Mouse (Mus musculus) kidney, embryonic 15.5 days (tissue): ENCODE measurements around the gene Sowahd. TPM values are rescaled to one million over a fixed set of nuclear protein-coding genes. Genes with fewer than 3 reads are reported as not detected.

Experiments
- ATAC-seq: fragments of 200-750 bp; cut with Nextera tagmentation; replicated peaks from 2 replicates; pipeline ENCODE4 v1.8.0; 2017; ENCODE audit warnings: moderate TSS enrichment; ENCODE audit not compliant: low FRiP score
- H3K27ac ChIP-seq: fragments of 300-500 bp; sonication (generic); 2 replicates; pipeline ENCODE4 v1.5.1; 2015; ENCODE audit warnings: mild to moderate bottlenecking, inconsistent platforms
- H3K27me3 ChIP-seq: fragments of 300-500 bp; sonication (generic); 2 replicates; pipeline ENCODE4 v1.6.1; 2015; ENCODE audit warnings: inconsistent platforms
- H3K36me3 ChIP-seq: fragments of 300-500 bp; sonication (generic); 2 replicates; pipeline ENCODE4 v1.6.1; 2015; ENCODE audit warnings: inconsistent platforms
- H3K4me1 ChIP-seq: fragments of 300-500 bp; sonication (generic); 2 replicates; pipeline ENCODE4 v1.6.1; 2015; ENCODE audit warnings: inconsistent platforms
- H3K4me2 ChIP-seq: fragments of 300-500 bp; sonication (generic); 2 replicates; pipeline ENCODE4 v1.6.1; 2015; ENCODE audit warnings: moderate library complexity, mild to moderate bottlenecking, inconsistent platforms
- H3K4me3 ChIP-seq: fragments of 300-500 bp; sonication (generic); replicated peaks from 2 replicates; pipeline ENCODE4 v1.5.1; 2015; ENCODE audit warnings: mild to moderate bottlenecking, inconsistent platforms
- H3K9ac ChIP-seq: fragments of 300-500 bp; sonication (generic); 2 replicates; pipeline ENCODE4 v1.6.1; 2015; ENCODE audit warnings: mild to moderate bottlenecking, inconsistent platforms
- H3K9me3 ChIP-seq: fragments of 300-500 bp; sonication (generic); replicated peaks from 2 replicates; pipeline ENCODE4 v1.6.1; 2016; ENCODE audit warnings: inconsistent platforms
- WGBS: fragments of 180-500 bp; shearing (Covaris S2); methylation state at CpG from one replicate; pipeline ENCODE4 v1.1.7; 2015; ENCODE audit warnings: mixed read lengths; 5-methylcytosine and 5-hydroxymethylcytosine counted together
- polyA plus RNA-seq: library from polyadenylated mRNA; unstranded; fragments of >200 nt; fragmentation: Nextera tagmentation; extraction: Ambion mirVana; gene quantifications from 2 replicates; pipeline ENCODE4 v1.2.1, GENCODE M21; 2015

Gene Sowahd
- polyA plus RNA-seq: not detected in 2 replicates

- Histone ChIP-seq H3K4me2 (peak within 1 kb of the TSS; percentile 68), H3K4me1 (peaks cover 13% of the 10 kb centered on the region), H3K27me3 (peaks cover 75% of the 10 kb centered on the region), H3K9me3 (no peaks in the 10 kb centered on the region), H3K4me3 (peak within 1 kb of the TSS; percentile 39), H3K36me3 (no peaks in the 10 kb centered on the region), H3K9ac (no peak within 1 kb of the TSS), H3K27ac (no peak within 1 kb of the TSS)
- peak; percentile 43 for ATAC-seq
- 11% methylated on average over 36 of the region's 38 CpGs for WGBS
Measured at GRCm38 (mm10) chrX:37048066-37048889, at the start of gene Sowahd. TSS of gene Sowahd (plus strand) at chrX:37048845.

- Histone ChIP-seq H3K27ac (no peak overlapping the region), H3K9ac (no peak overlapping the region), H3K4me3 (no peak overlapping the region), H3K4me1 (no peaks in the 10 kb centered on the region), H3K27me3 (no peaks in the 10 kb centered on the region), H3K36me3 (no peaks in the 10 kb centered on the region), H3K9me3 (no peaks in the 10 kb centered on the region), H3K4me2 (no peak overlapping the region)
- ATAC-seq: no peak
- WGBS: 71% methylated on average over 5 of the region's 5 CpGs
Measured at GRCm38 (mm10) chrX:37013870-37014269, 34.8 kb upstream of the Sowahd start.

GRCm38 (mm10) chrX:37018150-37018654 lies 30.4 kb upstream of the Sowahd start:
- Histone ChIP-seq H3K4me2 (no peak overlapping the region), H3K4me1 (no peaks in the 10 kb centered on the region), H3K27me3 (no peaks in the 10 kb centered on the region), H3K36me3 (no peaks in the 10 kb centered on the region), H3K9me3 (no peaks in the 10 kb centered on the region), H3K4me3 (no peak overlapping the region), H3K9ac (no peak overlapping the region), H3K27ac (no peak overlapping the region)
- ATAC-seq: no peak
- 89% methylated on average over 9 of the region's 9 CpGs for WGBS

GRCm38 (mm10) chrX:37019045-37019444 lies 29.6 kb upstream of the Sowahd start:
- WGBS: 78% methylated on average over 3 of the region's 3 CpGs
- H3K4me3 ChIP-seq: no peak overlapping the region
- no peak overlapping the region for H3K9ac ChIP-seq
- H3K27me3 ChIP-seq: no peaks in the 10 kb centered on the region
- no peaks in the 10 kb centered on the region for H3K4me1 ChIP-seq
- no peak for ATAC-seq
- no peaks in the 10 kb centered on the region for H3K9me3 ChIP-seq
- no peaks in the 10 kb centered on the region for H3K36me3 ChIP-seq
- no peak overlapping the region for H3K27ac ChIP-seq
- no peak overlapping the region for H3K4me2 ChIP-seq

GRCm38 (mm10) chrX:37022690-37023089 lies 26.0 kb upstream of the Sowahd start:
- H3K36me3 ChIP-seq: no peaks in the 10 kb centered on the region
- H3K9me3 ChIP-seq: no peaks in the 10 kb centered on the region
- H3K4me3 ChIP-seq: no peak overlapping the region
- no peak overlapping the region for H3K27ac ChIP-seq
- no peak overlapping the region for H3K4me2 ChIP-seq
- no peaks in the 10 kb centered on the region for H3K27me3 ChIP-seq
- 17% methylated on average over 3 of the region's 3 CpGs for WGBS
- H3K9ac ChIP-seq: no peak overlapping the region
- ATAC-seq: no peak
- H3K4me1 ChIP-seq: no peaks in the 10 kb centered on the region

- Histone ChIP-seq H3K9me3 (no peaks in the 10 kb centered on the region), H3K27ac (no peak overlapping the region), H3K36me3 (no peaks in the 10 kb centered on the region), H3K9ac (no peak overlapping the region), H3K4me1 (no peaks in the 10 kb centered on the region), H3K27me3 (no peaks in the 10 kb centered on the region), H3K4me3 (no peak overlapping the region), H3K4me2 (no peak overlapping the region)
- WGBS: 70% methylated on average over 10 of the region's 10 CpGs
- no peak for ATAC-seq
Measured at GRCm38 (mm10) chrX:37023652-37024309, 24.9 kb upstream of the Sowahd start.

- no peak for ATAC-seq
Measured at GRCm38 (mm10) chrX:37028378-37028777, 20.3 kb upstream of the Sowahd start.

GRCm38 (mm10) chrX:37042726-37043125 lies 5.9 kb upstream of the Sowahd start:
- Histone ChIP-seq H3K27me3 (peaks cover 20% of the 10 kb centered on the region), H3K36me3 (no peaks in the 10 kb centered on the region), H3K9me3 (no peaks in the 10 kb centered on the region), H3K4me2 (no peak overlapping the region), H3K4me3 (no peak overlapping the region), H3K4me1 (no peaks in the 10 kb centered on the region), H3K9ac (no peak overlapping the region), H3K27ac (no peak overlapping the region)
- no peak for ATAC-seq
- 24% methylated on average over 9 of the region's 9 CpGs for WGBS

More at GRCm38 (mm10) chrX:37028378-37028777, 20.3 kb upstream of the Sowahd start:
- Histone ChIP-seq H3K27ac (no peak overlapping the region), H3K4me1 (no peaks in the 10 kb centered on the region), H3K4me3 (no peak overlapping the region), H3K36me3 (no peaks in the 10 kb centered on the region), H3K4me2 (no peak overlapping the region), H3K9me3 (no peaks in the 10 kb centered on the region), H3K9ac (no peak overlapping the region), H3K27me3 (no peaks in the 10 kb centered on the region)
- WGBS: 61% methylated on average over 3 of the region's 3 CpGs

- Histone ChIP-seq H3K9ac (no peak overlapping the region), H3K27ac (no peak overlapping the region), H3K36me3 (no peaks in the 10 kb centered on the region), H3K4me1 (peaks cover 13% of the 10 kb centered on the region), H3K9me3 (no peaks in the 10 kb centered on the region), H3K4me2 (peak overlapping the region; percentile 68), H3K27me3 (peaks cover 75% of the 10 kb centered on the region), H3K4me3 (peak overlapping the region; percentile 39)
- 18% methylated on average over 70 of the region's 70 CpGs for WGBS
- peak; percentile 43; the same call in 1 of the 2 replicates for ATAC-seq
Measured at GRCm38 (mm10) chrX:37048890-37049823, 512 bp downstream of the Sowahd start.

- Histone ChIP-seq H3K4me2 (no peak overlapping the region), H3K4me1 (no peaks in the 10 kb centered on the region), H3K36me3 (no peaks in the 10 kb centered on the region), H3K9ac (no peak overlapping the region), H3K9me3 (no peaks in the 10 kb centered on the region), H3K27ac (no peak overlapping the region), H3K4me3 (no peak overlapping the region), H3K27me3 (no peaks in the 10 kb centered on the region)
- 81% methylated on average over 9 of the region's 9 CpGs for WGBS
- no peak for ATAC-seq
Measured at GRCm38 (mm10) chrX:37063902-37064301, 15.3 kb downstream of the Sowahd start.

- H3K36me3 ChIP-seq: no peaks in the 10 kb centered on the region
- H3K9ac ChIP-seq: no peak overlapping the region
- no peak for ATAC-seq
- no peaks in the 10 kb centered on the region for H3K4me1 ChIP-seq
- 77% methylated on average over 3 of the region's 3 CpGs for WGBS
- no peaks in the 10 kb centered on the region for H3K9me3 ChIP-seq
- no peak overlapping the region for H3K27ac ChIP-seq
- H3K27me3 ChIP-seq: no peaks in the 10 kb centered on the region
- no peak overlapping the region for H3K4me2 ChIP-seq
- H3K4me3 ChIP-seq: no peak overlapping the region
Measured at GRCm38 (mm10) chrX:37067299-37067698, 18.7 kb downstream of the Sowahd start.
